Comparison of ENCODE assay signal across 11 mouse cellular contexts in genomic region chr1:121460077-121460476, GRCm38 (mm10). TPM values are rescaled to one million over a fixed set of nuclear protein-coding genes. Genes with fewer than 3 reads are reported as not detected.
A peak's percentile ranks its signal among the peaks of the same experiment; 100 is the strongest.
DNase-seq lines count a peak whose midpoint lies in the region; ATAC-seq and TF ChIP-seq lines count a peak whose summit lies in the region.
"Had no signal": no experiment of that assay in that cellular context is flagged by ENCODE, and none has a peak within 500 bp of the region (broad histone marks: within the 10 kb centered on the region; RNA-seq: fewer than 3 reads in every experiment).

No protein-coding gene starts in this region.

- peak; percentile 37; the same call in 1 of the 2 replicates for TF ChIP-seq CTCF in kidney, postnatal 0 days (IDR thresholded peaks at IDR 0.05; ENCODE audit: low read depth)

- ATAC-seq in cerebellum, adult (ENCODE audit: insufficient number of reproducible peaks, low FRiP score, low TSS enrichment): peak; percentile 42; the same call in 1 of the 2 replicates
- no peak for ATAC-seq in kidney, postnatal 0 days (replicated peaks; ENCODE audit: low FRiP score, low read depth)

- no peak overlapping the region for H3K9ac ChIP-seq in kidney, postnatal 0 days (ENCODE audit: low read depth, low read length)

- H3K27me3 ChIP-seq in kidney, postnatal 0 days (ENCODE audit: insufficient read depth, low read length): no peaks in the 10 kb centered on the region

- peaks cover 15% of the 10 kb centered on the region; the same call in 1 of the 2 replicates for H3K36me3 ChIP-seq in kidney, postnatal 0 days (ENCODE audit: insufficient read depth, low read length)

- H3K4me3 ChIP-seq in kidney, postnatal 0 days (replicated peaks; ENCODE audit: low read depth, low read length): no peak overlapping the region

- DNase-seq in cerebellum, adult 9-10 months: no peak
- DNase-seq in kidney, postnatal 0 days (ENCODE audit: low spot score): no peak
- no peak for DNase-seq in kidney, adult 18-20 months
- DNase-seq in thymus, postnatal 25 days: peak; percentile 13
- DNase-seq in thymus, postnatal 10 days (ENCODE audit: low spot score in 2 of 2): no peak
- DNase-seq in lung, postnatal 36 days: no peak
- no peak for DNase-seq in testis, postnatal 14 days (ENCODE audit: low spot score)
- DNase-seq: adrenal gland, adult 2 months; cerebellum, adult 11-12 months; lung, postnatal 14 days had no signal

- no peak overlapping the region for H3K4me2 ChIP-seq in kidney, postnatal 0 days (ENCODE audit: low read length)

- H3K4me1 ChIP-seq in kidney, postnatal 0 days (replicated peaks; ENCODE audit: insufficient read depth, low read length): no peaks in the 10 kb centered on the region

- H3K27ac ChIP-seq in kidney, postnatal 0 days: no peak overlapping the region

- no peaks in the 10 kb centered on the region for H3K9me3 ChIP-seq in kidney, postnatal 0 days (replicated peaks; ENCODE audit: low read length)

- 64% methylated on average over 6 of the region's 6 CpGs for WGBS in kidney, postnatal 0 days

RNA-seq across cellular contexts. Expression of gene Ccdc93, which starts 29.2 kb away (rescaled TPM):
- polyA plus RNA-seq in kidney, postnatal 0 days (2015; fragmentation: Nextera tagmentation; extraction: Ambion mirVana): 6.4 and 6.6 TPM in 2 replicates
